Mouse (Mus musculus) heart, embryonic 11.5 days (tissue): Measurements from ENCODE around the gene Sat1. TPM values are rescaled to one million over a fixed set of nuclear protein-coding genes. Genes with fewer than 3 reads are reported as not detected.

Experiments used
- ATAC-seq: fragments of 200-750 bp; cut with Nextera tagmentation; replicated peaks from 2 replicates; pipeline ENCODE4 v1.8.0; 2017; ENCODE audit warnings: moderate library complexity; ENCODE audit not compliant: insufficient number of reproducible peaks, low FRiP score, low TSS enrichment
- H3K27ac ChIP-seq: fragments of 300-500 bp; sonication (generic); 2 replicates; pipeline ENCODE4 v1.5.1; 2014; ENCODE audit warnings: mild to moderate bottlenecking, low read depth, low read length
- H3K27me3 ChIP-seq: fragments of 300-500 bp; sonication (generic); 2 replicates; pipeline ENCODE4 v1.6.1; 2014; ENCODE audit warnings: mild to moderate bottlenecking, low read length, mixed read lengths; ENCODE audit not compliant: control insufficient read depth, insufficient read depth
- H3K36me3 ChIP-seq: fragments of 300-500 bp; sonication (generic); 2 replicates; pipeline ENCODE4 v1.6.1; 2014; ENCODE audit warnings: mild to moderate bottlenecking, low read length, moderate library complexity, mixed read lengths; ENCODE audit not compliant: control insufficient read depth, insufficient read depth
- H3K4me1 ChIP-seq: fragments of 300-500 bp; sonication (generic); 2 replicates; pipeline ENCODE4 v1.6.1; 2014; ENCODE audit warnings: low read length; ENCODE audit not compliant: control insufficient read depth, insufficient read depth
- H3K4me2 ChIP-seq: fragments of 300-500 bp; sonication (generic); 2 replicates; pipeline ENCODE4 v1.6.1; 2014; ENCODE audit warnings: mild to moderate bottlenecking, moderate library complexity
- H3K4me3 ChIP-seq: fragments of 300-500 bp; sonication (generic); 2 replicates; pipeline ENCODE4 v1.5.1; 2014; ENCODE audit warnings: low read depth, low read length
- H3K9ac ChIP-seq: fragments of 300-500 bp; sonication (generic); 2 replicates; pipeline ENCODE4 v1.6.1; 2014; ENCODE audit warnings: mild to moderate bottlenecking, low read depth, low read length, moderate library complexity
- H3K9me3 ChIP-seq: fragments of 300-500 bp; sonication (generic); replicated peaks from 2 replicates; pipeline ENCODE4 v1.6.1; 2016; ENCODE audit warnings: low read length; ENCODE audit not compliant: control insufficient read depth
- WGBS: fragments of 180-500 bp; shearing (Covaris S2); extraction: QIAGEN DNeasy Blood & Tissue Kit; methylation state at CpG from one replicate; pipeline ENCODE4 v1.1.7; 2014; ENCODE audit not compliant: insufficient replicate concordance; 5-methylcytosine and 5-hydroxymethylcytosine counted together
- polyA plus RNA-seq: library from polyadenylated mRNA; unstranded; fragments of >200 nt; fragmentation: Nextera tagmentation; extraction: Ambion mirVana; gene quantifications from 2 replicates; pipeline ENCODE4 v1.2.1, GENCODE M21; 2014

The Sat1 gene
- 79.2 and 80.5 TPM in 2 replicates for polyA plus RNA-seq

GRCm38 (mm10) chrX:155216271-155216670, at the start of gene Sat1:
Gene Sat1 (minus strand): TSS chrX:155216449.
- peak; percentile 96 for ATAC-seq
- Histone ChIP-seq H3K4me3 (peak within 1 kb of the TSS; percentile 56), H3K9ac (peak within 1 kb of the TSS; percentile 59), H3K27ac (0 out of 2 replicates have a peak within 1 kb of the TSS, but pooled peaks have one; percentile 46), H3K36me3 (no peaks in the 10 kb centered on the region), H3K27me3 (no peaks in the 10 kb centered on the region), H3K4me2 (peak within 1 kb of the TSS; percentile 62), H3K4me1 (no peaks in the 10 kb centered on the region), H3K9me3 (no peaks in the 10 kb centered on the region)
- 15% methylated on average over 26 of the region's 26 CpGs for WGBS

DNA sequence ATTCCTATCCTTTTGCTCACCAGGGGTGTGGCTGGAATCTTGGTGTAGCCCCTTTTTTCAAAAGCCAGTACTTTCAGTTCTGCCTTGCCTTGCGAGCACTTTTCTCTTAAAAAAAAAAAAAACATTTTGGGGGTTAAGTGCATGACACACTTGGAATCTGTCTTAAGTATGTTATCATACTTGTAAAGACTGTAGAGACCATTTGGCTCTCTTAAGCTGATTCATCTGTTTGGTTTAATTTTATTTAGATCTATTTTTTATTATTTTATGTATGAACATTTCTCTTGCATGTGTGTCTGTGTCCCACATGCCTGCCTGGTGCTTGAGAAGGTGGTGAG, 46.6 kb upstream of the Sat1 start:
- Histone ChIP-seq H3K4me2 (peak overlapping the region; percentile 60), H3K36me3 (no peaks in the 10 kb centered on the region), H3K4me1 (no peaks in the 10 kb centered on the region), H3K9ac (peak overlapping the region; percentile 72; the same call in 1 of the 2 replicates), H3K9me3 (no peaks in the 10 kb centered on the region), H3K27me3 (no peaks in the 10 kb centered on the region), H3K27ac (no peak overlapping the region), H3K4me3 (peak overlapping the region; percentile 61)
- no peak for ATAC-seq
- 32% methylated on average over 1 of the region's 1 CpGs for WGBS

DNA sequence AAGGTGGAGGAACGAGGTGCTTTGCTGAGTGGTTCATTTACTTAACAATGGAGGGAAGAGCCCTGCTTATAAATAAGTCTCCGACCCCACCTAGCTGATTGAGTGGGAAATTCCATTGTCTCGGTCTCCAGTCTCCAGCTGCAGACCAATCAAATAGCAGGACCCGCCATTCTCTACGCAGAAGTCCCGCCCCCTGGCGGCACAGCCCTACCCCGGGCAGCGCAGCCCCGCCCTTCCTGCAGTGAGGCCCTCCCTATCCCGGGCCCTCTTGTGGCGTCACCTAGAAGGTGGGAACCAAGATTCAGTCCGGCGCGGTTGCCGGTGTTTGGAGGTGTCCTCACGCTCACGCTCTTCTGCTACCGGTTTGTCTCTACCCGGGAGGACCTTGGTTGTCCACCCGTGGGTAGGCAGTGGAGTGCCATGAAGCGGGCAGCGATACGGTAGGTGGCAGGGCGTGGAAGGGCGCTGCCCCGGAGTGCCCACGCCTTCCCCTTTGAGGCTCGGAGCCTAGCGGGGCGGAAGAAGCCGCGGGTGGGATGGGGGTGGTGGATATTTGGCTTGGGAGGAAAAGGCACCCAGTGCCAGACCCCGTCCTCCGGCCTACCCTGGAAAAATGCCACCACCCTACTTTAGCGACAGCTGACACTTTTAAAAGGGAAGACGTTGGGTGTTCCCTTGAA, 46.1 kb upstream of the Sat1 start, which contains the start of gene Acot9:
Gene Acot9 (plus strand): TSS at position 209 of the 680 bp plus-strand sequence.
- no peaks in the 10 kb centered on the region for H3K9me3 ChIP-seq
- H3K36me3 ChIP-seq: no peaks in the 10 kb centered on the region
- no peak within 1 kb of the TSS for H3K27ac ChIP-seq
- H3K9ac ChIP-seq: peak within 1 kb of the TSS; percentile 72; the same call in 1 of the 2 replicates
- peak within 1 kb of the TSS; percentile 61 for H3K4me3 ChIP-seq
- no peaks in the 10 kb centered on the region for H3K4me1 ChIP-seq
- H3K4me2 ChIP-seq: peak within 1 kb of the TSS; percentile 60
- peak; percentile 99 for ATAC-seq
- 17% methylated on average over 37 of the region's 37 CpGs for WGBS
- H3K27me3 ChIP-seq: no peaks in the 10 kb centered on the region

DNA sequence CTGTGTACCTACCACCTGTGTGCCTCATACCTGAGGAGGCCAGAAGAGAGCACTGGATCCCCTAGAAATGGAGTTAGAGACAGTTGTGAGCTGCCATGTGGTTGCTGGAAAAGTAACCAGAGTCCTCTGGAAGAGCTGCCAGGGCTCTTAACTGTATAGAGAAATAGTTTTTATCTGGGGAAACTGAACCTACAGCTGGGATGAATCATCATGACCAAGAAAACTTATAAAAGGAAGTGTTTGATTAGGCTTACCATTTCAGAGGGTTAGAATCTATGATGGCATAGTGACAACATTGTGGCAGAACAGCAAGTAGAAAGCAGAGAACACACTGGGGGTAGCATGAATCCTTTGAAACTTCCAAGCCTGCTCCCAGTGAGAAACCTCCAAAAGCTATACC, 40.6 kb upstream of the Sat1 start:
- H3K4me1 ChIP-seq: no peaks in the 10 kb centered on the region
- no peak for ATAC-seq
- no peak overlapping the region for H3K27ac ChIP-seq
- no peak overlapping the region for H3K4me3 ChIP-seq
- H3K27me3 ChIP-seq: no peaks in the 10 kb centered on the region
- H3K4me2 ChIP-seq: no peak overlapping the region
- H3K36me3 ChIP-seq: no peaks in the 10 kb centered on the region
- H3K9me3 ChIP-seq: no peaks in the 10 kb centered on the region
- H3K9ac ChIP-seq: no peak overlapping the region

- WGBS: 59% methylated on average over 2 of the region's 2 CpGs
- H3K27ac ChIP-seq: no peak overlapping the region
- no peak for ATAC-seq
- H3K27me3 ChIP-seq: no peaks in the 10 kb centered on the region
- H3K4me1 ChIP-seq: no peaks in the 10 kb centered on the region
- no peak overlapping the region for H3K9ac ChIP-seq
- no peak overlapping the region for H3K4me2 ChIP-seq
- no peak overlapping the region for H3K4me3 ChIP-seq
- no peaks in the 10 kb centered on the region for H3K9me3 ChIP-seq
- no peaks in the 10 kb centered on the region for H3K36me3 ChIP-seq
Measured at GRCm38 (mm10) chrX:155218277-155218676, 2.0 kb upstream of the Sat1 start.

GRCm38 (mm10) chrX:155215501-155216248, 574 bp downstream of the Sat1 start:
- Histone ChIP-seq H3K27me3 (no peaks in the 10 kb centered on the region), H3K9ac (peak overlapping the region; percentile 59), H3K4me3 (peak overlapping the region; percentile 56), H3K4me1 (no peaks in the 10 kb centered on the region), H3K36me3 (no peaks in the 10 kb centered on the region), H3K4me2 (peak overlapping the region; percentile 62), H3K27ac (0 out of 2 replicates have a peak overlapping the region, but pooled peaks have one; percentile 46), H3K9me3 (no peaks in the 10 kb centered on the region)
- peak; percentile 77 for ATAC-seq
- WGBS: 26% methylated on average over 23 of the region's 24 CpGs

DNA sequence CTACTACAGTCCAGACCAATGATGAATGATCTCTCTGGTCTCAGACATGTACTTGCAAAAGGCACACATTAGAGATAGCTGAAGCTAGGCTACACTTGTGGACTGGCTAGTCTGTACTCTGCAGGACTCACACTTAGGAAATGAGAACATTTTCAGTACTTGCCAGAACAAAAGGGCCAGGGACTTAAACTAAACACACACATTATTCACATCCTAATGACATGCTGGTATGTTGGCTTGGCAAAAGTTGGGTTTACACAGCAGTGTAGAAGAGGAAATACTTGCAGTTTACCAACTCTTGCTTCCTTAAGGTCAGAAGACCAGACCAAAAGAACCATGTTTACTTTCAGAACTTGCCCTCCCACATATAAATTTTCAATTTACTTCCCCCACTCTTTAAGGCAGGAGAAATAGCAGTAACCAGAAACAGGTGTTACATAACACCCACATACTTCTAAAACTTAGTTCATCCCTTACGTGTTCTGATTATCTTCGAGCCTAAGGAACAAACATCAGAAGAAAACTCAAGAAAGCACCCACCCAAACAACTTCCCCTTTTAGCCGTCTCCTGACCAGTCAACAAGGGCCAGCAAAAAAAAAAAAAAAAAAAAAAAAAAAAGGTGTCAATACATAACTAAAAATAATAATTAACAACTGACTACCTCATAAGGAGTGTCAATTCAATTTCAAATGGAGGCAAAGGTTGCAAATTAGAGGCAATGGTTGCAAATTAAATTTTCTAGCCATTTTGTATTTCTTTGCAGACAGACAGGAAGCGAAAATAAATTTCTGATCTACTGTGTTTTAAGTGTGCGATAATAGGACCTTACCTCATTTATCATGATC, 1.7 kb downstream of the Sat1 start:
- Histone ChIP-seq H3K4me2 (no peak overlapping the region), H3K9me3 (no peaks in the 10 kb centered on the region), H3K27me3 (no peaks in the 10 kb centered on the region), H3K27ac (no peak overlapping the region), H3K4me1 (no peaks in the 10 kb centered on the region), H3K36me3 (no peaks in the 10 kb centered on the region), H3K9ac (no peak overlapping the region), H3K4me3 (no peak overlapping the region)
- ATAC-seq: no peak
- WGBS: 76% methylated on average over 5 of the region's 5 CpGs

DNA sequence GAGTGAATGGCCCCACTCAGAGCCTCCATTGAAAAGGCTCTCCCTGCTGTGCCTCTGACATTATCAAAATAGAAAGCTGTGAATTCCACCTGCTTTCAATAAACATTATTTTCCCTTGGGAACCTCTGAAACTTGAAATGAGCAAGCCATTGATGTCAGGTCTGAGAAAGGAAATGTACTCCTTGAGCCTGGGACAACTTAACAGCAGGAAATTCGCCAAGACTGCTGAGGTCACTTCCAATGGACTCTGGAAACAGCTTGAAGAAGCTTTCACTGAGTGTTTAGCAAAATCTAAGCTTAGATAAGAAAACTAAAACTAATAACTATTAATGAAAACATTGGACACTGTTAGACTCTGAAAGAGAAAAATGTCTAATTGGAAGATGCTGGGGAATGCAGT, 7.6 kb downstream of the Sat1 start:
- no peak for ATAC-seq
- no peaks in the 10 kb centered on the region for H3K36me3 ChIP-seq

More for the DNA sequence above, 7.6 kb downstream of the Sat1 start:
- no peaks in the 10 kb centered on the region for H3K27me3 ChIP-seq
- H3K4me3 ChIP-seq: no peak overlapping the region
- 13% methylated on average over 1 of the region's 1 CpGs for WGBS
- H3K27ac ChIP-seq: no peak overlapping the region
- H3K9me3 ChIP-seq: no peaks in the 10 kb centered on the region
- H3K4me1 ChIP-seq: no peaks in the 10 kb centered on the region
- H3K4me2 ChIP-seq: no peak overlapping the region
- H3K9ac ChIP-seq: no peak overlapping the region
